Mouse (Mus musculus) urinary bladder, adult 18-20 months (tissue): ENCODE data around the gene Lsamp.

ENCODE experiments used
- DNase-seq, 2 experiments: peaks; one replicate each; pipeline ENCODE4 v3.0.0; 2022; ENCODE audit warnings: low spot score in 2 of 2, mixed read lengths in 2 of 2

The Lsamp gene

DNA sequence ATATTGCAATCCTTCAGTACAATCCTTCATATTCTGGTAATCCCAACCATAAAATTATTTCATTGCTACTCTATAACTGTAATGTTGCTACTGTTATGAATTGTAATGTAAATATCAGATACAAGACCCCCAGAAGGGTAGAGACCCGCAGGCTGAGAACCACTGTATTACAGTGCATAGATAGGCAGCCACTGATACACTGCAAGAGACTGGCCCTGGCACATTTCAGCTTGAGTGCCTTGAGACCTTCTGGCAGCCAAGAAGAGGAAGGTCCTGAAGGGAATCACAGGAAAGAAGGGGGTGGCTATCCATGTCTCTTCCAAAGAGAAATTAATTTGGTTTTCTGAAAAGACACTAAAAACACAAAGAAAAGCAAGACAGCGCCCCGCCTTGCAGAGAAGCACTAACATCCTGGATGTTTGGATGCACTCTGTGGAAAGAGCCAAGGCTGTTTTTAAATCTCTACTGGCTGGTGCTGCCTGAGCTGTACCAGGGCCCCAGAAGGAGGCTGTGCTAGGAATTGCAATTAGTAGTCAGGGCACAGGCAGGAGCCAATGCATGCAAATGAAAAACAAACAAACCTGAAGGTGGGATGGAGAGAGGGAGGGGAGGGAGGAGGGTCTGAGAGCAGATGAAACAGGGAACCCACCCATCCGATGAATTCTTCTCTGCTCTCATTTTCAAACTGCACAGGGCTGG is 1787.4 kb downstream of the Lsamp start:
- no peak for DNase-seq

DNA sequence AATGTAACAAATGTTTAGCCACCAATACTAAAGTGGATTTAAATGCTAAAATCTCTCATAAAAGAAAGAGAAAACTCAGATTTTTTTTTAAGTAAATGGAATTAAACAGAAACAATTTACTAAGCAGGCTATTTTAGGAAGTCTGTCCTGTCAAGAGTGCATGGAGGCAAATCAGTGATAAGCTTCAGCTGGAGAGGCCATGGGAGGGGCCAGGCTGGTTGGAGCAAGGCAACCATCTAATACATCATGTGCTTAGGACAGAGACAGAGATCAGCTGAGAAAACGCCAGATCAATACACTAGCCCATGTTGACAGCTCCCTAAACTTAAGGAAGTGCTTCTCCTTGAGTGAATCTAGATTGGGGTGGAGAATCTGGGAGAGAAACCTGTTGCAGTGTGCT is 1793.4 kb downstream of the Lsamp start:
- peak in 1 of 2 experiments; percentile 15 for DNase-seq

DNA sequence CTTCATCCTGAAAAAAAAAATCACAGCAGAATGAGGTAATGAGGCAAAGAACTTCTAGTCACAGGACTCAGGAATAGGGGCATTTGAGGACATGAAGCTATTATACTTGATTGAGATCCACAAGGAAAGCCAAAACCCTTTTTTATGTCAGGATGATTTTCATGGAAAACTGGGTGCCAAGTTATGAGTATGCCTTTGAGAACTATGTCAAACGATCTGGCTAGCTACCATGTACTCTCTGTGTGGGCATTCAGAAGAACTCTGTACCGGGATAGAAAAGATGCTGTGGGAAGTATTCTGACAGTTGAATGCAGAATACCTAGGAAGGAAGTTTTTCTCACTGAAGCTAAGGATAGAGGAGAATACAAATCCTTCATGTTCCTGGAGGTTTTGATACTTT is 1801.4 kb downstream of the Lsamp start:
- no peak for DNase-seq

DNA sequence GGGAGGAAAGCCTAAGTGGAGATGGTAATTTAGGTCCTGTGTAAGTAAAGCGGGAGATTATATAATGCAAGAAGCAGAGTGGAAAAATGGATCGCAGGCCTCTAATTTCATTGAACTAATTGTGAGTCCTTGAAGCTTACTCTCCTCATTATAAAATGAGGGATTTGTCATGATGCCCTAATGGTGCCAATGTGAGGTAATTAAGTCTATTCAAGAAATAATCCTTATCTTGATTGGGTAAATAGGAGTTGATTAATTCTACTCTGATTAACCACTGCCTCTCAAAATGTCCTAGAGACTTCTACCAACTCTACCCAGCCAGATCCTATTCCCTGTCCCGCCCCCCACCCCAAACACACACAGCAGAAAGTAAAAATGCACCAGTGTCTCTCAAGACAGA is 1802.5 kb downstream of the Lsamp start:
- no peak for DNase-seq

DNA sequence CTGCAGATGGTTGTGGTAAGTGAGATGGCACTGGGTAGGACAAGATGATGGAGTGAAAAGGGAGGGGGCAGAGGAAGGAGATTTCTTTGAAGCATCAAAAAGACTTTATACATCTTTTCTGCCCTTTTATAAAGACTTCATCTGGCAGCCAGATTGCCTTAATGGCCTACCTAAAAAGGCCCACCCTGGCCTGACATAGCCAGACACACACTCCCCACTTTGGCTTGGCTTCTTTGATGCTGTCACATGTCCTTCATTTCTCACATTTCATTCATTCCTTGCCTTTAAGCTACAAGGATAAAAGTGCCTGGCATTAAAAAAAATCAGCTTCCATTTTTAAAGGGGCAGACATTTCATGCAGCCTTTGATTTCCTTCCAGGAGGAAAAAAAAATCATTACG is 1803.0 kb downstream of the Lsamp start:
- no peak for DNase-seq

DNA sequence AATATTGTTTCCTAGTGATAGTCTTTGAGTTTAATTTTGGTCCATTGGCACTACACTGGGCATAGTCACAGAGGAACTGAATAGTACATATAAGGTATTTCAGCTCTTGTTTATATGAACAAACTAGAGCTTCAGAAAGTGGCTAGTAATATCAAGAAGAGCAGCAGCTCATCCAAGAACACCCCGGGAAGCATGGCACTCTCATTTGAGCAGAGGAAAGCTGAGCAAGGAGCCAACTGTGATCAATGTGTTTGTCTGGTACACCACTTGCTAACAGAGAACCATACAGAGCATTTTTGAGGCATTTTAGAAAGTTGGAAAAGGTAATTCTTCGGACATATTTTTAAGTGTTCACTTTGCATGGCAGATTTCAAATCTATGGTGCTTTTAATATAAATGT is 1805.9 kb downstream of the Lsamp start:
- no peak for DNase-seq

DNA sequence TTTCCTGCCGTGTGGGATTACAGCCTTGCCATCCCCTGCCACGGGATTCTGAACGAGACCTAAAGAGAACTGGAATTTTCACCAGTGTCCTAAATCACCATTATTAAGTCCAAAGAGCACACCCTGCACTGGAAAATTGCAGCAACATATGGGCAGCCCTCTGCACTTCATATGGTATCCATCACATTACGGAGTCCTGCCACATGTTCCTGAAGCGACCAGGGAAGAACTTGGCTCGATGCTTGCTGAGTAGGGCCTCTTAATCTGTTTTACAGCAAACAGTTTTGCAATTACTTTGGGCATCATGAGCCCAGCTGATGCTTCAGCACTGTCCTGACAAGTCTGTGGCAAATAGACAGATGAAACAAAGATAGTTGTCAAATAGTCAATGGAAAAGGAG is 1836.2 kb downstream of the Lsamp start:
- DNase-seq = no peak

DNA sequence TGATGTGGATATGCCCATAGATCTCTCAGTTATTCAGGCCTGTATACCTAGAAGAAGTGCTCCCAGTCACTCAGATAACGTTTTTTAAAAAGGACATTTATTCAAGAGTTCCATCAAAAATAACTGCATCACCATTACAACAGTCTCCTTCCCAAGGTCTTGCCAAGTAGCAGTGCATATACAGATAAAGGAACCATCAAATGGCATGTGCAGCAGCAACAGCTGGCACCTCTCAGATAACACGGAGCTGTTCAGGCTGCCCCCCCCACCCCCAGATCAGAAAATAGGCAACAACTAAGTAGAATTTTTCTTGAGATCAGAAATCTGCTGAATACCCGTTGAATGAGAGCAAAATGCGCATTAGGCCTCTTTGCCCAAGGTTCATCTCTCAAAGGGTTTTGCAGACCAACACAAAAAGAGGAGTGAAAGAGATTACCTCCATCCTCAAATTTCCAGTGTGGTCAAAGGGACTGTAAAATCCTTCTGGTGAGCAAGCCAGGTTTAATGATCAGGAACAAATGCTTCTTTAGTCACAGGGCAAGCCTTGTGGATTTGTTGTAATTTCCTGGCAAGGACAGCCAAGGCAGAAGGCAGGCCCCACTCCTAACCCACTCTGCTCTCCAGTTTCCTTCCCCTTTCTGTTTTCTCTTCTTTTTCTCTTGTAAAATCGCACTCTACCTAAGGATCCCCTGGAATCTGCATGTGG is 1842.9 kb downstream of the Lsamp start:
- DNase-seq = no peak

DNA sequence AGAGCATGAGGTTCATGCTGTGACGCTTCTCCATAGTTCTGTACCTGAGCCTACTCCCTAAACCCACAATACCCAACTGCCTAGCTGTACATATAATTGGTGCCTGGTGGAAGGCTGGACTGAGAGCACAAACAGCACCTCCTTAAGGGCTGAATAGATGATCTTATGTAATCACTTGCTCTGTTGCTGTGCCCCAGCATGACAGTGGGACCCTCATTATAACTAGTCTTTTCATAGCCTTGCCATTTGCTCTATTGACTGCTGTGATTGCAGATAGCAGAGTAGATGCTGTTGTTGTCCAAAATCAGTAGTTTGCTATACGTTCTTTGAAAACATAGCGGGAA is 1843.4 kb downstream of the Lsamp start:
- DNase-seq = no peak

DNA sequence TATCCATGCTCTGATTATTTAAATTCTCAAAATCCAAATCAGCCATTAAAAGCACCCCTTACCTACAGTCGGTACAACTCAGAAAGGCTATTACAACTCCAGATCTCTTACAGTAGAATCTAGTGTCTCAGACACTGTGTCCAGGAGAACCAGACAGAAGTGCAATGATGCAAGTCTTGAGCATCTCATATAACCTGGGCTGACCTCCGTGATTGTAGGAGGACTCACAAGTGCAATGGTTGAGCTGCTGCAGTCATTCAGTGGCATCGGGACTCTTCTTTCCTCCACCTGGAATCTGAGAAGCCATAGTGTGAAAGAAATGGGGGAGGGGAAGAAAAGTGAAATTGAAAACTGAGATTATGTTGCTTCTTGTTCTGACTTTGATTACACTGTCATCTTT is 1850.5 kb downstream of the Lsamp start:
- no peak for DNase-seq

DNA sequence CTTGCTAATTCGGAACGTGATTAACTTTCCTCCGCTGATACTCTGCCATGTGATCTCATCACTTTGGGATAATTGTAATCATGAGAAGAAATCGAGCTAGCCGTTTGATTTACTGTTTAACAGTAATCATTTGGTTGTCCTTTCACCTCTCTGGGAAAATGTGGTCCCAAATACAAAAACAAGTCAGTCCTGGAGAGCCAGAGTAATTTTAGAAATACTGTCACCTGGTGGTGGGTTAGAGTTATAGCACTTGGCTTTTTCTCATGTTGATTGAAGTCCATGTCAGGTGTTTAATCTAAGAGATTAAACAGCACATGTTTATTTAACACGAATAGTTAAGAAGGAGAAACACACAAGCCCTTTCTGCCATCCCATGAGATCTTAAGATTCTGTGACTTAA is 1851.6 kb downstream of the Lsamp start:
- no peak for DNase-seq

DNA sequence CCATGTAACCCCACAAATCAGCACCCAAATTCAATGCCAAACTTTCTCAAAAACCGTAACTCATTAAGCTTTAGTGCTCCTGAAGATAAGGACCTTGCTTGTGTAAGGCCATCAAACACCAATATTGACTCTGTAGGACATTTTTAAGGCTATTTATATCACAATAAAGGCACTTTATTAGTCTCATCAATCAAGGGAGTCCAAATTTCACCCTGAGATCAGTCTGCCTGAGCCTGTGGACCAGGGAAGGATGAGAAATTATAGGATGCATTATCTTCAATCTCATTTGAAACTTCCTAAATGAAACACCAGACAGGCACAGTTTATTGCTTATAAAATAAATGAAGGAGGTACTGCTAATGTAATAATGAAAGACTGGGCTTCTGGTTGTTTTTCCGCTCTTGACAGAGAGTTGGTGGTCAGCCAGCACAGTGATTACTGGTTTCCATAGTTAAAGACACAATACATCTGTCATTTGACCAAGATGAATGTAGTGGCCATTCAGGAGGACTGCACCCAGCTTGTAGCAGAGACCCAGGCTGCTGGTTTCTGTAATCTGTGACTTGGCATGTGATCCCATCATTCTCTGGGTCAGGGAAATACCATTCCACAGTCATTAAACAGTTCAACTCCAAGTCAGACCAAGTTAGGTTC is 1855.7 kb downstream of the Lsamp start:
- DNase-seq = no peak

DNA sequence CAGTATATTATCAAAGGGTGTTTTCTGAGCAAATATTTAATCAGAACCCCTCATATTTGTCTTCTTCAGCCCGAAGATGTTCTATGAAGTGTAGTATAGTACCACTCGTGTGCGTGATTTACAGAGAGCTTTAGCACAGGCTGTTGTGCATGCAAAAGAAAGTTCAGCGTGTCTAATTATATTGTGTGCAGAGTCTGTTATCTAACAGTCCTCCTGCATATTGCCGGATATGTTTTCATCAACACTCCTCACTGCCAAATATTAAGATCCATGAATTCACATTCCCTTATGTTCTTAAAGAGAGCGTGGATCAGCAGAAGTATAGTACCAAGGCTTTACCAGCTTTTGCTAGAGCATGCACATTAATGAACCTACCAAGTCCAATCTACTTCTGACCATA is 1862.7 kb downstream of the Lsamp start:
- DNase-seq = no peak

DNA sequence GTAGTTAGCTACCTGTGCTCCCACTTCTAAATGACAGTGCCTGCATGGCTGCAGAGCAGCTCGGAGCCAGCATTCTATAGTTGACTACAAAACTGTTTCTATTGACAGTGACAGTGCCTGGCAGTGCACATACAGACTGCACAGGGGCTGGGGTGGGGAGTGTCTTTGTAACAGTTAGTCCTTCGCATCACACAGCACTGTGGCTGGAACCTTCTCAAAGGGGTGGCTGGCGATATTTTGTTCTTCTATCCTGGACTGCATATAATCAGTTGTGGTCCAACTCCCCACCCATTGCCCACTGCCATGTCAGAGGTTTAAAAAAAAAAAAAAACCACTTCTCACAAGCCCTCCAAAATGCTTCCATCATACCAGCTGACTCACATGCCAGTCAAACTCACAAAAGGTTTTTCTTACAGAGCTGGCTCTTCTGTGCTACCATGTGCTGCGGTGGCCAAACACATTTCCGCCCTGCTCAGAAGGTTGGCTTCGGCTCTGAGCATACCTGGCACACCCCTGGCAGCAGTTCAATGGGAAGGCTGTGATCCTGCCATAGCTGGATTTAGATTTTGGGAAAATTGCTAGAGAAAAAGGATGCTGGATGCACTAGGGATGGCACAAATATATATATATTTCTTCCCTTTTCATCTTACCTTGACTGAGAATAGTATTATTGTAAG is 1887.9 kb downstream of the Lsamp start:
- no peak for DNase-seq

DNA sequence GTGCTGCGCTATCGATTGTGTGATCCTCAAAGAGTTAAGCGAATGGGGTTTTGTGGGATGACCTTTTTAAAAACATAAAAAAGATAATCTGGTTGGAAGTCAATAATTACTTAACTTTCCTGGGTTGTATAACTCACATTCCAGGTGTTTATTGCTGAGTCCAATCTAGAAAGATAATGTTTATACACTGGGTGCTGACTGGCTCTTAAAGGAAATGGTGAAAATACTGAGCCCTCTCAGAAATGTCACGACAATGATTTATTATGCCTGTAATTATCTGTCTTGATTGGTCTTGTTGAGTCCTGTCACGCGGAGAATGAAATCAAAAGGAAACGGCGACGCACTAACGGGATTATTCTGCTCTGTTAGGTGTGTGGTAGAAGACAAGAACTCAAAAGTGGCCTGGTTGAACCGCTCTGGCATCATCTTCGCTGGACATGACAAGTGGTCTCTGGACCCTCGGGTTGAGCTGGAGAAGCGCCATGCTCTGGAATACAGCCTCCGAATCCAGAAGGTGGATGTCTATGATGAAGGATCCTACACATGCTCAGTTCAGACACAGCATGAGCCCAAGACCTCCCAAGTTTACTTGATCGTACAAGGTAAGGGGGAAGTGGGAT is 1904.5 kb downstream of the Lsamp start:
- no peak for DNase-seq

DNA sequence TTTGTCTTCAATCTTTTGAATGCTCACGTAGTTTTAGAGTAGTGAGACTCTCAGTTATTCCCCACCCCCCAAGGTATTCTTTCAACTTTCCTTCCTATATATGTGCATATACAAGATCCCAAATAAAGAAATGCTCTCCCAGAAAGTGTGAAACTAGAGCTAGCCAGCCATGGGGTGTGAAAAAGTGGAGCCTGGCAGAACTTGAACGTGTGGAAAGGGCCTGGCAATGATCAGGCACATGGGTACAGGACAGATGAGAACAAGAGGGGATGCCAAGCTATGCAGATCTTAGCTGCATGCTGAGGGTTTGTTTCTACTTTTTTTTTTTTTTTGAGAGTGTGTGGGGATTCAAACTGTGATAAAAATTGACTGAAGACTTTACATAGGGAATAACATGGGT is 1916.6 kb downstream of the Lsamp start:
- no peak for DNase-seq

DNA sequence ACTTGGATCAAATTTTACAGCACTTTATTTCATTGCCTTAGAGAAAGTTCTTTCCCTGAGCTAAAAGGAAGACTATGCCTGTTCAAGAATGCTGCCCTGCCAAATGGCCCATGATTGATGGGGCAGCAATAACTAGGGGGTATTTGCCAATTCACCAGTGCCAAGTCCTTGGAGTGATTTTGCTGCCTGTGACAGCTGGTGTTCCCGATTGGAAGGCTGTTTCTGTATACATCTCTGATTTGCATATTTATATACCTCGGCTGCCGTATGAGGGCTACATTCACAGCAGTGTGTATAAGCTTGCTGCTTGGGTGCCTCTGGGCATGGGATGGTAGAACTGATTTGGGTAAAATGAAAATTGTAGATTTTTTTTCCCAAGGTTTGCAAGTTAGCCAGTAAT is 1919.5 kb downstream of the Lsamp start:
- no peak for DNase-seq

DNA sequence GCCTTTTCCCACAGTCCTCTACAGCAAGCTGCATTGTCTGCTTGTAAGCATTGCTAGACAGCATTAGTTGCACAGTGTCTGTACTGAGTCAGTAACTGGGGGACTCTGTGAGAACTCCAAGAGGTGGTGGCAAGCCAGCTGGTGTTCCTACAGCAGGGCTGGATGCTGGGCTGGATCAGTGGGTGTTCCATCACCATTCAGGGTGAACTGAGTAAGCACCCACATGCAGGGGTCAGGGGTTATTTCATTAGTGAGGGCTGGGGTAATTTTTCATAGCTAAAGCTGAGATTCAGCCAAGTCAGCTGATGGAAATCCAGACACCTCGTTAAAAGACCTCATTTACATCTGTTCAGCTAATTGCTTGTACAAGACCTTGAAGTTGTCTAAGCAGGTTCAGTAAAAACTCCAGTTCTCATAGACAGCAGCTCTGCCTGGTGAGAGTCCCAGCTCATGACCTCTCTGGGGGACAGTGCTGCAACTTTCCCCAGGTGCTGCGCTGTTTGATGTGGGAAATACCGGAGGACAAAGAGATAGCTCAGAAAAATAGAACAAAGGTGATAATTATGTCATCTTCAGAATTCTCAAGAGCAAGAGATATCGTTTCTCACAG is 1928.5 kb downstream of the Lsamp start:
- no peak for DNase-seq

DNA sequence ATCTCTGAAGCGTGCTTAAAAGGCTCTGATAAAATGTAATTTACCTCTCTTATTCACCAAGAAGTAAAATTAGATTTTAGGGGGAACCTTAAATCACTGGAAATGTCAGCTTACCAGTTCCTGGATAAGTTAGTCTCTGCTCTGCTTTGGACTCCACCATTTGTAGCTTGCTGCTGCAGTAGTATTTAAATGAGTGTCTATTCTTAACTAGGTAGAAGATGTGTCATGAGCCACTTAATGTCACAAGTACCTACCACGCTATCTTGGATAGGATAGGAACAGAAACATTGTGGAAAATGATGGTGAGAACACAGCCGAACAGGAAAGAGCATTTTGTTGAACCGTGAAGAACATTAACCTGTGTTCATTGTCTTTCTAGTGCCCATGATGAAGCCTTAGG is 1929.2 kb downstream of the Lsamp start:
- no peak for DNase-seq

DNA sequence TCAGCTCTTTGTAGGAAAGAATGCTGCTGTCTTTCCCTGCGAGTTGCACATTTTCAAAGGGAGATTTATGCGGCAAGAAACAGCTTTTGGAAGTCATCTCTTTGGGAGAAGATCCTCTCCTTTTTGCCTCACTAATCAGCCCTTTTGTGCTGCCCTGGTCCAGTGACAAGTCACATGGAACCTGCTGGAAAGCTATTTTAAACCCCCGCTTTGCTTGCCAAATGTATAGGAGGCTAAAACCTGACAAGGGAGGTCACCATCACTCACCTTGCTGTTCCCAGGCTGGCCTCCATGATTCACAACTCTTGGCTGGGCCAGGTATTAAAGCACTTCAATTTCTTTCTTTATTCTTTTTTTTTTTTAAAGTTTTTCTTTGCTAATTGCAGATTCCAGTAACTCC is 1932.2 kb downstream of the Lsamp start:
- no peak for DNase-seq

DNA sequence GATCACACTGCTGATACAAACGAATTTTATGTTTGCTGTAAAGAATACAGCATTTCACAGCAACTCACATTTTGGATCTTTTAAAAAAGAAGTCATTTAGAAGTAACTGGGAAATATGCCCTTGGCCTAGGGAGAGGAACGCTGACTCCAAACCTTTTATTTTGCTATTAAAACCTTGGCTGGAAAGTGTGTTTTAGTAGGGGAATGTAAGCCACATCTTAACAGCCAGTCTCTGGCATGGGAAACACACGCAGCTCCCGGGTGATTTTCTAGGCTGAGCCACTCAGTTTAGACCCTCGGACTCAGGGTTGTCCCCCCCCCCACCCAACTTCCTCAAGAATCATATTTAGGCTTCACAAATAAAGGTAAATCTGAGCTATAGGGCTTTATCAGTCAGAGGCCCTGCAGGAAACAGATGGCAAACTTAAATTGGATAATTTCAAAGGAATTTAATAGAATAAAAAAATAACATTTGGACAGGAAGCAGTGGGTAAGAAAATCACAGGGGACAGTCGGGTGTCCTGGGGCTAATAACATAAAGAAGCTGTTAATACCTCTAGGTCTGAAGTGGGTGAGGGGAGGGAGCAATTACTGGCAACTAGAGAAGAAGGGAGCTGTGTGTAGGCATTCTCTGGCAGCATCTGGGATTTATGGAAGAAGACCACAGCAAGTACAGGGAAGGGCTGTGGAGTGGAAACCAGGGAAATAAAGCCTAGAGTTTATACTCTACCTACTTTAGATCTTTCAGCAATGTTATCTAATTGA is 1933.1 kb downstream of the Lsamp start:
- DNase-seq = no peak
